Mouse (Mus musculus) heart, adult 8-10 months (tissue): ENCODE measurements around the gene Zfp607b. TPM values are rescaled to one million over a fixed set of nuclear protein-coding genes. Genes with fewer than 3 reads are reported as not detected.

ENCODE experiments used
- DNase-seq: peaks from one replicate; pipeline ENCODE4 v3.0.0; 2022; ENCODE audit warnings: low spot score
- total RNA-seq, 4 experiments: library from RNA; stranded (reverse); gene quantifications; 2 replicates each; pipeline ENCODE4 v1.2.4; 2022

Gene Zfp607b
- total RNA-seq, 4 experiments from 2014 or later = 0.56 to 1.9 (median 0.71) TPM

GRCm38 (mm10) chr7:27685220-27685619, 3.9 kb upstream of the Zfp607b start:
- no peak for DNase-seq

GRCm38 (mm10) chr7:27685681-27686080, 3.5 kb upstream of the Zfp607b start:
- no peak for DNase-seq

- no peak for DNase-seq
These were observed 2.1 kb upstream of the Zfp607b start for GRCm38 (mm10) chr7:27687043-27687442.

- no peak for DNase-seq
These were observed 1.3 kb upstream of the Zfp607b start for GRCm38 (mm10) chr7:27687836-27688235.

GRCm38 (mm10) chr7:27688246-27688788, 823 bp upstream of the Zfp607b start:
- no peak for DNase-seq

GRCm38 (mm10) chr7:27691076-27691475, 1.9 kb downstream of the Zfp607b start:
- no peak for DNase-seq

- no peak for DNase-seq
These were observed 7.6 kb downstream of the Zfp607b start for GRCm38 (mm10) chr7:27696711-27697110.

GRCm38 (mm10) chr7:27710402-27710801, 21.3 kb downstream of the Zfp607b start:
- DNase-seq = no peak

GRCm38 (mm10) chr7:27721951-27722350, 32.8 kb downstream of the Zfp607b start:
- DNase-seq = no peak

GRCm38 (mm10) chr7:27725566-27726538, 36.7 kb downstream of the Zfp607b start:
- no peak for DNase-seq

- DNase-seq = no peak
These were observed 38.3 kb downstream of the Zfp607b start for GRCm38 (mm10) chr7:27727471-27727870.

- peak; percentile 83 for DNase-seq
These were observed 42.2 kb downstream of the Zfp607b start, which contains the start of gene Zfp60 for GRCm38 (mm10) chr7:27731281-27731883. Gene Zfp60, plus strand, starts transcription at chr7:27731389.

- no peak for DNase-seq
These were observed 42.8 kb downstream of the Zfp607b start for GRCm38 (mm10) chr7:27731946-27732345.

- no peak for DNase-seq
These were observed 43.4 kb downstream of the Zfp607b start for GRCm38 (mm10) chr7:27732508-27732907.

GRCm38 (mm10) chr7:27735457-27735856, 46.3 kb downstream of the Zfp607b start:
- DNase-seq = no peak

Other genes with a start within 250 kb of the Zfp607b start
- gene Sptbn4, start 241.7 kb upstream of the Zfp607b start, total RNA-seq = under 1 TPM; 0.22 to 0.49 (median 0.30) TPM
- gene Blvrb, start 241.4 kb upstream of the Zfp607b start, total RNA-seq = 10 to 100 TPM; 27.7 to 29.2 (median 29.0) TPM
- gene Sertad3, start 215.6 kb upstream of the Zfp607b start, total RNA-seq = 1 to 10 TPM; 4.8 to 5.7 (median 5.6) TPM
- gene Sertad1, start 202.4 kb upstream of the Zfp607b start, total RNA-seq = 10 to 100 TPM in 3 of 4 experiments, 1 to 10 TPM in 1; 8.4 to 11.5 (median 10.2) TPM
- 1 to 10 TPM in 1 of 4 experiments, under 1 TPM in 3; 0.75 to 1.0 (median 0.80) TPM for gene Prx, start 190.0 kb upstream of the Zfp607b start, total RNA-seq
- gene Hipk4, start 166.1 kb upstream of the Zfp607b start, total RNA-seq = under 1 TPM in 3 of 4 experiments, not detected in 1; 0.14 to 0.16 (median 0.14) TPM
- 10 to 100 TPM; 26.8 to 33.5 (median 30.5) TPM for gene Pld3, start 136.1 kb upstream of the Zfp607b start, total RNA-seq
- gene 2310022A10Rik, start 136.1 kb upstream of the Zfp607b start, total RNA-seq = 10 to 100 TPM; 67.6 to 72.3 (median 70.8) TPM
- gene Akt2, start 97.8 kb upstream of the Zfp607b start, total RNA-seq = 100 to 1,000 TPM; 169 to 227 (median 202) TPM
- not detected for gene Ttc9b, start 35.4 kb upstream of the Zfp607b start, total RNA-seq
- gene Map3k10, start 14.7 kb upstream of the Zfp607b start, total RNA-seq = 10 to 100 TPM; 18.4 to 21.5 (median 20.8) TPM
- gene Zfp60, start 42.0 kb downstream of the Zfp607b start, total RNA-seq = 1 to 10 TPM; 8.0 to 9.5 (median 8.8) TPM
- gene Zfp626, start 117.9 kb downstream of the Zfp607b start, total RNA-seq = 1 to 10 TPM; 4.0 to 4.9 (median 4.7) TPM
- gene Zfp59, start 149.3 kb downstream of the Zfp607b start, total RNA-seq = 1 to 10 TPM; 1.9 to 2.5 (median 2.2) TPM
- gene Zfp607a, start 168.2 kb downstream of the Zfp607b start, total RNA-seq = 1 to 10 TPM; 2.5 to 3.3 (median 2.9) TPM
- gene Zfp974, start 240.1 kb downstream of the Zfp607b start, total RNA-seq = 1 to 10 TPM; 4.3 to 7.0 (median 5.8) TPM